Mouse (Mus musculus): Measurements from ENCODE around the gene Gm9508. TPM values are rescaled to one million over a fixed set of nuclear protein-coding genes. Genes with fewer than 3 reads are reported as not detected.

Gm9508 gene
- polyA plus RNA-seq (2017; shearing (Covaris generic)): not detected

DNA sequence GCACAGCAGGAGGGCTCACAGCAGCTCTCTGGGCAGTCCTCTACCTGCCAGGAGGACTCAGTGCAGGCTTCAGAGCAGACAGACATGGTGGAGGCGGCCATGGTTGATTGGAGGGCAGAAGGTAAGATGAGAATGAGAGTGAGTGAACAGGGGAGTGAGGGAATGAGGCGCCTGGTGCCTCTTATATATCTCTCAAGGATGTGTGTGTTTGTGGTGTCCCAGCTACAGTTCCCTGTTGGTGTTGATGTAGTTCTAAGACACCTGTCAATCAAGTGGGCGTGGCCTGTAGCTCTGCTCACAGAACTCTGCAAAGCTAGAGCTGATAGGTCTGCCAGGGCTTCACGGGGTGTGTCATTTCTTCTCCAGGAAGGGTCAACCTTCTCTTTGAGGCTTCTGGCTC, at the start of gene Gm9508:
TSS of gene Gm9508 (minus strand) at position 101 of the 400 bp plus-strand sequence.

DNA sequence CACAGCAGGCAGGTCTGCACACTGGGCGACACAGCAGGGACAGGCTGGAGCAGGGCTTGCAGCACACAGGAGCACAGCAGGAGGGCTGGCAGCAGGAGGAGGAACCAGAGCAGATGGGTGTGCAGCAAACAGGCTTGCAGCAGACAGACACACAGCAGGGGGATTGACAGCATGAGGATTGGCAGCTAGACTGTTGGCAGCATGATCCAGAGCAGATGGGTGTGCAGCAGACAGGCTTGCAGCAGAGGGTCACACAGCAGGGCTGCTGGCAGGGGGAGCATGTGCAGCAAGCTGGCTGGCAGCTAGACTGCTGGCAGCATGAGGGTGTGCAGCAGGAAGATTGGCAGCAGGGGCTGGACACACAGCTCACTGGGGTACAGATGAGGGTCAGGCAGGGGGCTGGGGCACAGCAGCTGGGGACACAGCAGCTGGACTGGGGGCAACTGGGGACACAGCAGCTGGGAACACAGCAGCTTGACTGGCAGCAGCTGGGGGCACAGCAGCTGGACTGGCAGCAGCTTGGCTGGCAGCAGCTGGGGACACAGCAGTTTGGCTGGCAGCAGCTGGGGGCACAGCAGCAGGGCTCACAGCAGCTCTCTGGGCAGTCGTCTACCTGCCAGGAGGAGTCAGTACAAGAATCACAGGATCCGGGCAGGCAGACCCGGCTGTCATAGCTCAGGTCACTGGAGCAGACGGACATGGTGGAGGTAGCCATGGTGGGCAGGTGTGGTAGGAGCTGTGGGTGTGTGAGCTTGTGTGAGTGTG, 45.1 kb upstream of the Gm9508 start, which contains the start of gene Gm18596:
TSS of gene Gm18596 (minus strand) at position 715 of the 765 bp plus-strand sequence.

DNA sequence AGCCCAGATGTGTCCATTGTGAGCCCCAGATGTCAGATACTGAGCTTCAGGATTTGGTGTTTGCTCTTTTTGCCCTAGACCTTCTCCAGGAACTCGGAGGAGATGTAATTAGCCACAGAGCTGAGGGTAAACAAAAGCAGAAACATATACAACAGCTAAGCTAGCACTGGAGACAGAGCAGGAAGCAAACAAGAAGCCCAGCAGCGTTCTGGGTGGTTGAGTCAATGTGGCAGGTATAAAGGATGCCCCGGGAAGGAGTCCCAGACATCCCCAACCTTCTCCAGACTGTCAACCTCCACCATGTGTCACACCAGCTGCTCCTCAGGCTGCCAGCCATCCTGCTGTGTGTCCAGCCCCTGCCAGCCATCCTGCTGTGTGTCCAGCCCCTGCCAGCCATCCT, 29.2 kb upstream of the Gm9508 start, which contains the start of gene Gm10100:
TSS of gene Gm10100 (plus strand) at position 301 of the 400 bp plus-strand sequence.

DNA sequence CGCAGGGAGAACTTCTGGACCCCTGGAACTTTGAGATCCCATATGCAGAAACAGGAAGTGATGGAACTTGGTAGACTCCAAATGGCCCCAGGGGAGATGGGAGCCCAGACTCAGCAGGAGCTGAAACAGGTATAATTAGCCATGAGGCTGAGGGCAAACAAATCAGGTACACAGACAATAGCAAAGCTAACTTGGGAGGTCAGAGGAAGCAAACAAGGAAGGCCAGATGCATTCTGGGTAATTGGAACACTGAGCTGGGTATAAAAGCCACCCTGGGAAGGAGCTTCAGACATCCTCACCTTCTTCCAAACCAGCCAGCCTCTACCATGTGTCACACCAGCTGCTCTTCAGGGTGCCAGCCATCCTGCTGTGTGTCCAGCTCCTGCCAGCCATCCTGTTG, 23.3 kb upstream of the Gm9508 start, which contains the start of gene Krtap12-1:
TSS of gene Krtap12-1 (plus strand) at position 301 of the 400 bp plus-strand sequence.

DNA sequence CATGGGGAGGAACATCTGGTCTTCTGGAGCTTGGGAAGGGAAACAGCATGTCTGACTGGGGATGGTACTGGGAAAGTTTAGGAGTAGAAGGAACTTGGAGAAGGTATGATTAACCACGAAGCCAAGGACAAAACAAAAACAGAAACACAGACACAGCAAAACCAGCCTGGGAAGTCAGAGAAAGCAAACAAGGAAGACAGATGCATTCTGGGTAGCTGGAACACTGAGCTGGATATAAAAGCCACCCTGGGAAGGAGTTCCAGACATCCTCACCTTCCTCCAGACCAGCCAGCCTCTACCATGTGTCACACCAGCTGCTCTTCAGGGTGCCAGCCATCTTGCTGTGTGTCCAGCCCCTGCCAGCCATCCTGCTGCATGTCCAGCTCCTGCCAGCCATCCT, 18.5 kb upstream of the Gm9508 start, which contains the start of gene Gm10142:
TSS of gene Gm10142 (plus strand) at position 301 of the 400 bp plus-strand sequence.

DNA sequence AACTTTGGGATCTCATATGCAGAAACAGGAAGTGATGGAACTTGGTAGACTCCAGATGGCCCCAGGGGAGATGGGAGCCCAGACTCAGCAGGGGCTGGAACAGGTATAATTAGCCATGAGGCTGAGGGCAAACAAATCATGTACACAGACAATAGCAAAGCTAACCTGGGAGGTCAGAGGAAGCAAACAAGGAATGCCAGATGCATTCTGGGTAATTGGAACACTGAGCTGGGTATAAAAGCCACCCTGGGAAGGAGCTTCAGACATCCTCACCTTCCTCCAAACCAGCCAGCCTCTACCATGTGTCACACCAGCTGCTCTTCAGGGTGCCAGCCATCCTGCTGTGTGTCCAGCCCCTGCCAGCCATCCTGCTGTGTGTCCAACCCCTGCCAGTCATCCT, 14.1 kb upstream of the Gm9508 start, which contains the start of gene Gm10024:
TSS of gene Gm10024 (plus strand) at position 301 of the 400 bp plus-strand sequence.

DNA sequence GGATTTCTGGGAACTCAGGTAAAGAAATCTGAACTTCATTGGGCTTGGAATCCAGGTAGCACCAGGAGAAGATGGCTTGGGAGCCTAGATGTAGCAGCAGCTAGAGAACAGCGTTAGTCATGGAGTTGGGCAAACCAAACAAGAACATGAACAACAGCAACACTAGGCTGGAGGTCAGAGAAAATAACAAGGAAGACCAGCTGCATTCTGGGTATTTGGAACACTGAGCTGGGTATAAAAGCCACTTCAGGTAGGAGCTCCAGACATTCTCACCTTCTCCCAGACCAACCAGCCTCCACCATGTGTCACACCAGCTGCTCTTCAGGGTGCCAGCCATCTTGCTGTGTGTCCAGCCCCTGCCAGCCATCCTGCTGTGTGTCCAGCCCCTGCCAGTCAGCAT, 9.3 kb upstream of the Gm9508 start, which contains the start of gene Gm10272:
TSS of gene Gm10272 (plus strand) at position 301 of the 400 bp plus-strand sequence.

DNA sequence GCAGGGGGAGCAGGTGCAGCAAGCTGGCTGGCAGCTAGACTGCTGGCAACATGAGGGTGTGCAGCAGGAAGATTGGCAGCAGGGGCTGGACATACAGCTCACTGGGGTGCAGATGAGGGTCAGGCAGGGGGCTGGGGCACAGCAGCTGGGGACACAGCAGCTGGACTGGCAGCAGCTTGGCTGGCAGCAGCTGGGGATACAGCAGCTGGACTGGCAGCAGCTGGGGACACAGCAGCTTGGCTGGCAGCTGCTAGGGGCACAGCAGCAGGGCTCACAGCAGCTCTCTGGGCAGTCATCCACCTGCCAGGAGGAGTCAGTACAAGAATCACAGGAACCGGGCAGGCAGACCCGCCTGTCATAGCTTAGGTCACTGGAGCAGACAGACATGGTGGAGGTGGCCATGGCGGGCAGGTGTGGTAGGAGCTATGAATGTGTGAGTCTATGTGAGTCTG, 6.7 kb downstream of the Gm9508 start, which contains the start of gene Gm19402:
TSS of gene Gm19402 (minus strand) at position 402 of the 452 bp plus-strand sequence.

DNA sequence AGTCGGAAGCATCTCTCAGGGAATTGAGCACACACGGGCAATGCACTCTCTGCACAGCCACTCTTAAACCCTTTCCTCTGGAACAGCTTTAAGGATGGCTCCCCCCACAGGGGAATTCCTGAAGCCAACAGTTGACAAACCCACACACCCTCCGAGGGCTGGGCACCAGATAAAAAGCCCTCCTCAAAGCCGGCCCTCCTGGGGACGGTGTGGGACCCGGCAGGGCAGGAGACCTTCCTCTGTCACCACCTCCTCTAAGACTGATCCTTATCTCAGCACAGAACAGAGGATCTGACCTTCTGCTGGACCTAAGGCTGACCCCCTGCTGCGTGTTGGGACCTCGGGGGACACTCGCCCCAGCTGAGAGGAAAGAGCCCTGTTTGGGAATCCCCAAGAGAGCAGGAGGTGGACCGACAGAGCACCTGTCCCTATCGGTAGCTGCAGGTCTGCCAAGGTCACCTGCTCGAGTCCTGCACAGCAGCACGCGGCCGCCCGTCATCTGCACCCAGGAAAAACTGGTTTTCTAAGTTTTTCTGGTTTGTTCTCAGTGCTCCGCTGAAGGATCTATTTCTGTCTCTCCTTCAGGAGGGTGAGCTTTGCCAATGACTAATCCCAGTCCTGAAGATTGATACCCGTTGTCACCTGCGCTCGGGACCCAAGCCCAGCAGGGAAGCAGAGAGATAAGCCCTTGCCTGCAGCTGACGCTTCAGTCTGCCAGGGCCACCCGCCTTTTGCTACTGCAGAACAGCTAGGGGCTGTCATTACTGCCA, 11.0 kb downstream of the Gm9508 start, which contains the start of gene Tspear:
TSS of gene Tspear (plus strand) at position 675 of the 770 bp plus-strand sequence.

Other genes starting within 250 kb of the Gm9508 start
- gene Fam207a, start 181.4 kb downstream of the Gm9508 start, polyA plus RNA-seq (2017; shearing (Covaris generic)): 10 to 100 TPM; 49.3 to 61.8 TPM
- 100 to 1,000 TPM; 393 to 587 TPM for gene Itgb2, start 167.0 kb downstream of the Gm9508 start, polyA plus RNA-seq (2017; shearing (Covaris generic))
- 10 to 100 TPM; 80.5 to 89.8 TPM for gene Pttg1ip, start 115.5 kb downstream of the Gm9508 start, polyA plus RNA-seq (2017; shearing (Covaris generic))
- 100 to 1,000 TPM; 101 to 149 TPM for gene Sumo3, start 91.1 kb downstream of the Gm9508 start, polyA plus RNA-seq (2017; shearing (Covaris generic))
- not detected for gene Gm49325, start 91.0 kb downstream of the Gm9508 start, polyA plus RNA-seq (2017; shearing (Covaris generic))
- gene Ube2g2, start 75.0 kb downstream of the Gm9508 start, polyA plus RNA-seq (2017; shearing (Covaris generic)): 10 to 100 TPM; 44.2 to 47.5 TPM
- under 1 TPM; 0.29 to 0.33 TPM for gene Tspear, start 10.7 kb downstream of the Gm9508 start, polyA plus RNA-seq (2017; shearing (Covaris generic))
- not detected for gene Gm19402, start 6.5 kb downstream of the Gm9508 start, polyA plus RNA-seq (2017; shearing (Covaris generic))
- not detected for gene Gm10272, start 9.4 kb upstream of the Gm9508 start, polyA plus RNA-seq (2017; shearing (Covaris generic))
- gene Gm10024, start 14.2 kb upstream of the Gm9508 start, polyA plus RNA-seq (2017; shearing (Covaris generic)): under 1 TPM in 1 of 2 experiments, not detected in 1; 0.65 TPM
- gene Gm10142, start 18.6 kb upstream of the Gm9508 start, polyA plus RNA-seq (2017; shearing (Covaris generic)): not detected
- gene Krtap12-1, start 23.4 kb upstream of the Gm9508 start, polyA plus RNA-seq (2017; shearing (Covaris generic)): not detected
- not detected for gene Gm10100, start 29.3 kb upstream of the Gm9508 start, polyA plus RNA-seq (2017; shearing (Covaris generic))
- not detected for gene Gm18596, start 45.4 kb upstream of the Gm9508 start, polyA plus RNA-seq (2017; shearing (Covaris generic))
- not detected for gene Gm9736, start 54.1 kb upstream of the Gm9508 start, polyA plus RNA-seq (2017; shearing (Covaris generic))
- not detected for gene Gm3233, start 62.4 kb upstream of the Gm9508 start, polyA plus RNA-seq (2017; shearing (Covaris generic))
- gene Gm3238, start 74.1 kb upstream of the Gm9508 start, polyA plus RNA-seq (2017; shearing (Covaris generic)): not detected
- gene Gm7138, start 79.7 kb upstream of the Gm9508 start, polyA plus RNA-seq (2017; shearing (Covaris generic)): not detected
- not detected for gene Gm3250, start 85.3 kb upstream of the Gm9508 start, polyA plus RNA-seq (2017; shearing (Covaris generic))
- gene Gm7137, start 91.0 kb upstream of the Gm9508 start, polyA plus RNA-seq (2017; shearing (Covaris generic)): not detected
- gene Gm9639, start 97.8 kb upstream of the Gm9508 start, polyA plus RNA-seq (2017; shearing (Covaris generic)): not detected
- gene Gm19668, start 101.9 kb upstream of the Gm9508 start, polyA plus RNA-seq (2017; shearing (Covaris generic)): not detected
- not detected for gene Gm9507, start 114.6 kb upstream of the Gm9508 start, polyA plus RNA-seq (2017; shearing (Covaris generic))
- not detected for gene Gm2696, start 117.4 kb upstream of the Gm9508 start, polyA plus RNA-seq (2017; shearing (Covaris generic))
- gene Krtap10-4, start 129.9 kb upstream of the Gm9508 start, polyA plus RNA-seq (2017; shearing (Covaris generic)): under 1 TPM in 1 of 2 experiments, not detected in 1; 0.21 TPM
- not detected for gene Krtap10-10, start 138.7 kb upstream of the Gm9508 start, polyA plus RNA-seq (2017; shearing (Covaris generic))
- gene Gm36176, start 149.6 kb upstream of the Gm9508 start, polyA plus RNA-seq (2017; shearing (Covaris generic)): not detected
- not detected for gene Gm10318, start 155.6 kb upstream of the Gm9508 start, polyA plus RNA-seq (2017; shearing (Covaris generic))
- not detected for gene Gm3285, start 164.7 kb upstream of the Gm9508 start, polyA plus RNA-seq (2017; shearing (Covaris generic))
- under 1 TPM in 1 of 2 experiments, not detected in 1; 0.22 TPM for gene Lrrc3, start 205.3 kb upstream of the Gm9508 start, polyA plus RNA-seq (2017; shearing (Covaris generic))